Mouse (Mus musculus): ENCODE measurements around the gene Sgms2. TPM values are rescaled to one million over a fixed set of nuclear protein-coding genes. Genes with fewer than 3 reads are reported as not detected.

The Sgms2 gene
- polyA plus RNA-seq, 1 experiment from 2014 or later = 1.6 TPM

- Histone ChIP-seq H3K4me2 (ENCODE audit: low read depth, low read length) (no peak overlapping the region), H3K4me3 (ENCODE audit: low read depth, low read length) (no peak overlapping the region), H3K36me3 (ENCODE audit: control insufficient read depth, insufficient read depth, low read length) (no peaks in the 10 kb centered on the region), H3K27ac (ENCODE audit: low read depth, low read length) (no peak overlapping the region), H3K9ac (replicated peaks; ENCODE audit: low read depth, low read length) (no peak overlapping the region), H3K9me3 (ENCODE audit: control insufficient read depth, low read length) (no peaks in the 10 kb centered on the region), H3K27me3 (ENCODE audit: control insufficient read depth, insufficient read depth, low read length) (no peaks in the 10 kb centered on the region), H3K4me1 (ENCODE audit: control insufficient read depth, insufficient read depth, low read length) (no peaks in the 10 kb centered on the region)
- no peak for ATAC-seq (ENCODE audit: low read depth)
- WGBS = 85% methylated on average over 7 of the region's 7 CpGs
Observed at GRCm38 (mm10) chr3:131372996-131373395, 118.2 kb downstream of the Sgms2 start.

GRCm38 (mm10) chr3:131368678-131369077 lies 122.5 kb downstream of the Sgms2 start:
- Histone ChIP-seq H3K9ac (replicated peaks; ENCODE audit: low read depth, low read length) (no peak overlapping the region), H3K4me3 (ENCODE audit: low read depth, low read length) (no peak overlapping the region), H3K9me3 (ENCODE audit: control insufficient read depth, low read length) (no peaks in the 10 kb centered on the region), H3K36me3 (ENCODE audit: control insufficient read depth, insufficient read depth, low read length) (no peaks in the 10 kb centered on the region), H3K4me1 (ENCODE audit: control insufficient read depth, insufficient read depth, low read length) (no peaks in the 10 kb centered on the region), H3K27ac (ENCODE audit: low read depth, low read length) (no peak overlapping the region), H3K27me3 (ENCODE audit: control insufficient read depth, insufficient read depth, low read length) (no peaks in the 10 kb centered on the region), H3K4me2 (ENCODE audit: low read depth, low read length) (no peak overlapping the region)
- WGBS = 91% methylated on average over 8 of the region's 8 CpGs
- ATAC-seq (ENCODE audit: low read depth) = no peak

GRCm38 (mm10) chr3:131367452-131367851 lies 123.8 kb downstream of the Sgms2 start:
- H3K9ac ChIP-seq (replicated peaks; ENCODE audit: low read depth, low read length) = no peak overlapping the region
- no peak overlapping the region for H3K27ac ChIP-seq (ENCODE audit: low read depth, low read length)
- no peaks in the 10 kb centered on the region for H3K9me3 ChIP-seq (ENCODE audit: control insufficient read depth, low read length)
- H3K4me1 ChIP-seq (ENCODE audit: control insufficient read depth, insufficient read depth, low read length) = no peaks in the 10 kb centered on the region
- no peak overlapping the region for H3K4me3 ChIP-seq (ENCODE audit: low read depth, low read length)
- no peaks in the 10 kb centered on the region for H3K36me3 ChIP-seq (ENCODE audit: control insufficient read depth, insufficient read depth, low read length)
- H3K27me3 ChIP-seq (ENCODE audit: control insufficient read depth, insufficient read depth, low read length) = no peaks in the 10 kb centered on the region
- H3K4me2 ChIP-seq (ENCODE audit: low read depth, low read length) = no peak overlapping the region
- ATAC-seq (ENCODE audit: low read depth) = no peak
- 87% methylated on average over 4 of the region's 4 CpGs for WGBS

GRCm38 (mm10) chr3:131364632-131365446 lies 126.4 kb downstream of the Sgms2 start:
- Histone ChIP-seq H3K27me3 (ENCODE audit: control insufficient read depth, insufficient read depth, low read length) (no peaks in the 10 kb centered on the region), H3K4me1 (ENCODE audit: control insufficient read depth, insufficient read depth, low read length) (no peaks in the 10 kb centered on the region), H3K27ac (ENCODE audit: low read depth, low read length) (no peak overlapping the region), H3K9ac (replicated peaks; ENCODE audit: low read depth, low read length) (no peak overlapping the region), H3K4me2 (ENCODE audit: low read depth, low read length) (no peak overlapping the region), H3K36me3 (ENCODE audit: control insufficient read depth, insufficient read depth, low read length) (no peaks in the 10 kb centered on the region), H3K9me3 (ENCODE audit: control insufficient read depth, low read length) (no peaks in the 10 kb centered on the region), H3K4me3 (ENCODE audit: low read depth, low read length) (no peak overlapping the region)
- 72% methylated on average over 23 of the region's 23 CpGs for WGBS
- no peak for ATAC-seq (ENCODE audit: low read depth)

GRCm38 (mm10) chr3:131364194-131364593 lies 127.0 kb downstream of the Sgms2 start:
- ATAC-seq (ENCODE audit: low read depth) = no peak
- 78% methylated on average over 8 of the region's 8 CpGs for WGBS
- no peak overlapping the region for H3K4me3 ChIP-seq (ENCODE audit: low read depth, low read length)
- no peak overlapping the region for H3K9ac ChIP-seq (replicated peaks; ENCODE audit: low read depth, low read length)
- no peak overlapping the region for H3K4me2 ChIP-seq (ENCODE audit: low read depth, low read length)
- no peaks in the 10 kb centered on the region for H3K4me1 ChIP-seq (ENCODE audit: control insufficient read depth, insufficient read depth, low read length)
- H3K27ac ChIP-seq (ENCODE audit: low read depth, low read length) = no peak overlapping the region
- H3K36me3 ChIP-seq (ENCODE audit: control insufficient read depth, insufficient read depth, low read length) = no peaks in the 10 kb centered on the region
- H3K27me3 ChIP-seq (ENCODE audit: control insufficient read depth, insufficient read depth, low read length) = no peaks in the 10 kb centered on the region
- H3K9me3 ChIP-seq (ENCODE audit: control insufficient read depth, low read length) = no peaks in the 10 kb centered on the region

GRCm38 (mm10) chr3:131363602-131364001 lies 127.6 kb downstream of the Sgms2 start:
- no peaks in the 10 kb centered on the region for H3K4me1 ChIP-seq (ENCODE audit: control insufficient read depth, insufficient read depth, low read length)
- no peak overlapping the region for H3K4me3 ChIP-seq (ENCODE audit: low read depth, low read length)
- no peaks in the 10 kb centered on the region for H3K9me3 ChIP-seq (ENCODE audit: control insufficient read depth, low read length)
- H3K27ac ChIP-seq (ENCODE audit: low read depth, low read length) = no peak overlapping the region
- no peaks in the 10 kb centered on the region for H3K36me3 ChIP-seq (ENCODE audit: control insufficient read depth, insufficient read depth, low read length)
- no peak for ATAC-seq (ENCODE audit: low read depth)
- no peak overlapping the region for H3K9ac ChIP-seq (replicated peaks; ENCODE audit: low read depth, low read length)
- H3K27me3 ChIP-seq (ENCODE audit: control insufficient read depth, insufficient read depth, low read length) = no peaks in the 10 kb centered on the region
- WGBS = 91% methylated on average over 14 of the region's 14 CpGs
- no peak overlapping the region for H3K4me2 ChIP-seq (ENCODE audit: low read depth, low read length)

- no peak for ATAC-seq (ENCODE audit: low read depth)
- Histone ChIP-seq H3K4me3 (ENCODE audit: low read depth, low read length) (no peak overlapping the region), H3K27ac (ENCODE audit: low read depth, low read length) (no peak overlapping the region), H3K9me3 (ENCODE audit: control insufficient read depth, low read length) (no peaks in the 10 kb centered on the region), H3K36me3 (ENCODE audit: control insufficient read depth, insufficient read depth, low read length) (no peaks in the 10 kb centered on the region), H3K27me3 (ENCODE audit: control insufficient read depth, insufficient read depth, low read length) (no peaks in the 10 kb centered on the region), H3K9ac (replicated peaks; ENCODE audit: low read depth, low read length) (no peak overlapping the region), H3K4me2 (ENCODE audit: low read depth, low read length) (no peak overlapping the region), H3K4me1 (ENCODE audit: control insufficient read depth, insufficient read depth, low read length) (no peaks in the 10 kb centered on the region)
- WGBS = 87% methylated on average over 4 of the region's 4 CpGs
Observed at GRCm38 (mm10) chr3:131361960-131362359, 129.3 kb downstream of the Sgms2 start.

GRCm38 (mm10) chr3:131359011-131359410 lies 132.2 kb downstream of the Sgms2 start:
- 90% methylated on average over 5 of the region's 5 CpGs for WGBS
- no peaks in the 10 kb centered on the region for H3K27me3 ChIP-seq (ENCODE audit: control insufficient read depth, insufficient read depth, low read length)
- no peak overlapping the region for H3K4me3 ChIP-seq (ENCODE audit: low read depth, low read length)
- no peak overlapping the region for H3K4me2 ChIP-seq (ENCODE audit: low read depth, low read length)
- no peaks in the 10 kb centered on the region for H3K4me1 ChIP-seq (ENCODE audit: control insufficient read depth, insufficient read depth, low read length)
- no peak for ATAC-seq (ENCODE audit: low read depth)
- no peak overlapping the region for H3K9ac ChIP-seq (replicated peaks; ENCODE audit: low read depth, low read length)
- H3K27ac ChIP-seq (ENCODE audit: low read depth, low read length) = no peak overlapping the region
- no peaks in the 10 kb centered on the region for H3K9me3 ChIP-seq (ENCODE audit: control insufficient read depth, low read length)
- no peaks in the 10 kb centered on the region for H3K36me3 ChIP-seq (ENCODE audit: control insufficient read depth, insufficient read depth, low read length)

GRCm38 (mm10) chr3:131358205-131358604 lies 133.0 kb downstream of the Sgms2 start:
- Histone ChIP-seq H3K36me3 (ENCODE audit: control insufficient read depth, insufficient read depth, low read length) (no peaks in the 10 kb centered on the region), H3K4me1 (ENCODE audit: control insufficient read depth, insufficient read depth, low read length) (no peaks in the 10 kb centered on the region), H3K27ac (ENCODE audit: low read depth, low read length) (no peak overlapping the region), H3K9ac (replicated peaks; ENCODE audit: low read depth, low read length) (no peak overlapping the region), H3K4me2 (ENCODE audit: low read depth, low read length) (no peak overlapping the region), H3K4me3 (ENCODE audit: low read depth, low read length) (no peak overlapping the region), H3K9me3 (ENCODE audit: control insufficient read depth, low read length) (no peaks in the 10 kb centered on the region), H3K27me3 (ENCODE audit: control insufficient read depth, insufficient read depth, low read length) (no peaks in the 10 kb centered on the region)
- 83% methylated on average over 5 of the region's 5 CpGs for WGBS
- ATAC-seq (ENCODE audit: low read depth) = no peak

All from neural tube, embryonic 14.5 days (tissue).